Mouse (Mus musculus): ENCODE measurements at regions not wholly inside any gene's neighbourhood (a gene's known extent, or its start where the extent isn't known, plus 50 kb on each side); places are given as distances from the start of the nearest gene placed in this dataset.

DNA sequence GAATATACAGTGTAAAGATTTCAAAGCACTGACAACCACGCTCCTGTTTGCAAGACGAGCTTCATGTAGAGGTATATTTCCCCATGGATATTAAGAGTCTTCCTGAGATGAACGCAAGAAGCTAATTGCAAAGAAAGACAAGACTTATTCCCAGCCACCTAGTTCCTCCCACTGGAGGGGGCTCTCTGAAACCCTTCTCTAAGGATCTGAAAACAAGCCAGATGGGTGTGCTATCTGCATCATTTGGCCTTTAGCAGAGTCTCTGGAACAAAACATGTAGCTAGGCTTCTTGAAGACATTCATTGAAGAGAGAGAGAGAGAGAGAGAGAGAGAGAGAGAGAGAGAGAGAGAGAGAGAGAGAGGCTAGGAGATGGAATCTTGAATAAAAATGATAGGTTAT lies 504.8 kb downstream of the Tmem38b start:
- Histone ChIP-seq H3K79me2 (ENCODE audit: control insufficient read depth, insufficient read depth) (no peaks in the 10 kb centered on the region), H3K36me3 (ENCODE audit: control insufficient read depth, insufficient read depth) (no peaks in the 10 kb centered on the region), H3K27me3 (ENCODE audit: control insufficient read depth, insufficient read depth, insufficient read length) (no peaks in the 10 kb centered on the region), H3ac (ENCODE audit: control insufficient read depth, insufficient read length, low read depth) (no peak overlapping the region), H3K4me3 (ENCODE audit: insufficient read depth, poor library complexity, severe bottlenecking) (no peak overlapping the region), H3K79me3 (ENCODE audit: low read depth) (no peaks in the 10 kb centered on the region)
- TF ChIP-seq CTCF (IDR thresholded peaks at IDR 0.05; ENCODE audit: control insufficient read depth, insufficient read depth, insufficient read length) (no peak), USF1 (IDR thresholded peaks at IDR 0.05; ENCODE audit: low read depth) (no peak), CEBPB (IDR thresholded peaks at IDR 0.05; ENCODE audit: low read depth) (no peak), MYOD1 (IDR thresholded peaks at IDR 0.05; ENCODE audit: control insufficient read depth, insufficient read length, low read depth) (no peak), MYOG (IDR thresholded peaks at IDR 0.05; ENCODE audit: control insufficient read depth, extremely low read depth, insufficient read length) (no peak), MAX (IDR thresholded peaks at IDR 0.05) (no peak), FOSL1 (IDR thresholded peaks at IDR 0.05; ENCODE audit: insufficient read depth, low read length, poor library complexity, severe bottlenecking) (no peak)

DNA sequence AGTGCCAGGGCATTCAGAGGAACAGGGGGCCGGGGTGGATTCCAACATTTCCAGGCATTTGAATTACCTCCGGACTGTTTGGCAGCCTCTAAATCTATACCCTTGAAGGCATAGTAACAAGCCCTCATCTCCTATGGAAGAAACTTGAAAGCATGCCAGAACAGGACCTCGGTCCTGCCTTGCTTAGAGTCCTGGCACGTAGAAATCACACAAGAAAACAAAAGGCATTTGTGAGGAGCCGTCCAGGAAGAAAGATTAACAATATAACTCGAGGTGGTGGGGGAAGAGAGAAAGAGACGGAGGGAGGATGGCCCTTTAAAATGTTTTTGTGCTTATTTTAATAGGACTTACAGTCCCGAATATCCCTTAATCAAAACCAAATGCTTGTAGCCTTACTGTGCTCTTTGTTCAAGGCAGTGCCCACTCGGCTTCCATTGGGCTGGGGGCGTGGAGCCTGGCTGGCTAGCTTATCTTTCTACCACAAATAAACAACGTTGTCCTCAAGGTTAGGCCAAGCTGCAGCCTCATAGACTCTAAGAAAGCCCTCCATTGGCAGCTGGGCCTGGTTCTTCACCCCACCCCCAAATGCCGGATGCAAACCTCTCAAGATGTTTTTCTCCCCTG lies 505.9 kb downstream of the Tmem38b start:
- Histone ChIP-seq H3K36me3 (ENCODE audit: control insufficient read depth, insufficient read depth) (no peaks in the 10 kb centered on the region), H3K79me2 (ENCODE audit: control insufficient read depth, insufficient read depth) (no peaks in the 10 kb centered on the region), H3K4me3 (ENCODE audit: insufficient read depth, poor library complexity, severe bottlenecking) (no peak overlapping the region), H3K79me3 (ENCODE audit: low read depth) (no peaks in the 10 kb centered on the region), H3ac (ENCODE audit: control insufficient read depth, insufficient read length, low read depth) (no peak overlapping the region), H3K27me3 (ENCODE audit: control insufficient read depth, insufficient read depth, insufficient read length) (no peaks in the 10 kb centered on the region)
- TF ChIP-seq FOSL1 (IDR thresholded peaks at IDR 0.05; ENCODE audit: insufficient read depth, low read length, poor library complexity, severe bottlenecking) (no peak), MYOG (IDR thresholded peaks at IDR 0.05; ENCODE audit: control insufficient read depth, extremely low read depth, insufficient read length) (no peak), MAX (IDR thresholded peaks at IDR 0.05) (no peak)

DNA sequence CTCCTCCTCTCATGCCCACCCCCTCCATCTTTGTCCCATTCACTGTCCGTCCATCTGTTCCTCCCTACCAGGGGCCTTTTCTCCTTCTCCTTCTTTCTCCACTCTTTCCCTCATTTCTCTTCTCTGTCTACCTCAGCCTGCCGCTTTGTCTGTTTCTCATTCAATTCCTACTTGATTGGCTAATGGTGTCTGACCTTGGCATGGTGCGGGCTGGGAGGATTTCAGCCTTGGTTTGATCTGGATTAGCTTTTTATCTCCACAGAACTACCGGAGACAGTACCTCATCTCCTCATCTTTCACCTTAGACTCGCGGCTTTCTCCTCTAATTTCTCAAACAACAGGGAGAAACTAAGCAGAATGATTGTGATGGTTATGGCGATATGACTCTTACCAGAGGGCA lies 506.4 kb downstream of the Tmem38b start:
- Histone ChIP-seq H3K36me3 (ENCODE audit: control insufficient read depth, insufficient read depth) (no peaks in the 10 kb centered on the region), H3K79me2 (ENCODE audit: control insufficient read depth, insufficient read depth) (no peaks in the 10 kb centered on the region), H3K27me3 (ENCODE audit: control insufficient read depth, insufficient read depth, insufficient read length) (no peaks in the 10 kb centered on the region), H3K79me3 (ENCODE audit: low read depth) (no peaks in the 10 kb centered on the region), H3K4me3 (ENCODE audit: insufficient read depth, poor library complexity, severe bottlenecking) (no peak overlapping the region), H3ac (ENCODE audit: control insufficient read depth, insufficient read length, low read depth) (no peak overlapping the region)
- TF ChIP-seq CEBPB (IDR thresholded peaks at IDR 0.05; ENCODE audit: low read depth) (no peak), MYOD1 (IDR thresholded peaks at IDR 0.05; ENCODE audit: control insufficient read depth, insufficient read length, low read depth) (no peak), FOSL1 (IDR thresholded peaks at IDR 0.05; ENCODE audit: insufficient read depth, low read length, poor library complexity, severe bottlenecking) (no peak), MAX (IDR thresholded peaks at IDR 0.05) (no peak), MYOG (IDR thresholded peaks at IDR 0.05; ENCODE audit: control insufficient read depth, extremely low read depth, insufficient read length) (no peak), USF1 (IDR thresholded peaks at IDR 0.05; ENCODE audit: low read depth) (no peak), CTCF (IDR thresholded peaks at IDR 0.05; ENCODE audit: control insufficient read depth, insufficient read depth, insufficient read length) (no peak)

DNA sequence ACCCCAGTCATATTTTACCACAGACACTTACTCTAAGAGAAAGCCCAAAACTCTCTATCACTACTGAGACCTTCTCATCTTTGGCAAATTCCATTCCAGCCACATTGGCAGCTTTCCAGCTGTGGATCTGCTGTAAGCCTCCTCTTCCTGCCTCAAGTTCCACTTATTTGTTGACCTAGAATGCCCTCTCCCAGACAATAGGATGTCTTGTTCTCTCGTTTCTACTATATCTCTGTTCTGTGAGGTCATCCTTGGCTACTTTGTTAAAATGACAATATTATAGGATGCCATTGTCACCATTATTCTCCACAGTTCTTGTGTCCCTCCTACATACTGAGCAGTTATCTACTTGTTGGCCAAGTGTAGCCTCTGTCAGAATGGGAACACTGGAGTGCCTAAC lies 512.7 kb downstream of the Tmem38b start:
- Histone ChIP-seq H3K79me2 (ENCODE audit: control insufficient read depth, insufficient read depth) (no peaks in the 10 kb centered on the region), H3K79me3 (ENCODE audit: low read depth) (no peaks in the 10 kb centered on the region), H3K4me3 (ENCODE audit: insufficient read depth, poor library complexity, severe bottlenecking) (no peak overlapping the region), H3ac (ENCODE audit: control insufficient read depth, insufficient read length, low read depth) (no peak overlapping the region), H3K27me3 (ENCODE audit: control insufficient read depth, insufficient read depth, insufficient read length) (no peaks in the 10 kb centered on the region), H3K36me3 (ENCODE audit: control insufficient read depth, insufficient read depth) (no peaks in the 10 kb centered on the region)
- TF ChIP-seq FOSL1 (IDR thresholded peaks at IDR 0.05; ENCODE audit: insufficient read depth, low read length, poor library complexity, severe bottlenecking) (no peak), MYOD1 (IDR thresholded peaks at IDR 0.05; ENCODE audit: control insufficient read depth, insufficient read length, low read depth) (no peak)

DNA sequence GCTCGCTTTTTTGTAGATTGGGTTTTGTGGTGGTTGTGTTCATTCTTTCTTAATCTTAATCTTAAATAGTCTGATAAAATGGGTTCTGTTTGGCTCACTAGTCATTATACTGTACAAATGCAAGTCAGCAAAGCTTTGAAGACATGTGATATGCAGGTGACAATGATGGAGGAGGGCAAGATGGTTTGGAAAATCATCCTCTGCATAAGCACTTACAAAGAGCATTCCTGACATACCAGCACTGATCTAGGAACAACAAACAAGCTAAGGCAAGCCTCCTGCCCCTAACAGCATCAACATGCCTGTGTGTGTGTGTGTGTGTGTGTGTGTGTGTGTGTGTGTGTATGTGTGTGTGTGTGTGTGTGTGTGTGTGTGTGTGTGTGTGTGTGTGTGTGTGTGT lies 514.3 kb downstream of the Tmem38b start:
- Histone ChIP-seq H3K4me3 (ENCODE audit: insufficient read depth, poor library complexity, severe bottlenecking) (no peak overlapping the region), H3K36me3 (ENCODE audit: control insufficient read depth, insufficient read depth) (no peaks in the 10 kb centered on the region), H3K79me2 (ENCODE audit: control insufficient read depth, insufficient read depth) (no peaks in the 10 kb centered on the region), H3K79me3 (ENCODE audit: low read depth) (no peaks in the 10 kb centered on the region), H3K27me3 (ENCODE audit: control insufficient read depth, insufficient read depth, insufficient read length) (no peaks in the 10 kb centered on the region), H3ac (ENCODE audit: control insufficient read depth, insufficient read length, low read depth) (no peak overlapping the region)
- TF ChIP-seq CEBPB (IDR thresholded peaks at IDR 0.05; ENCODE audit: low read depth) (no peak), MYOD1 (IDR thresholded peaks at IDR 0.05; ENCODE audit: control insufficient read depth, insufficient read length, low read depth) (no peak), USF1 (IDR thresholded peaks at IDR 0.05; ENCODE audit: low read depth) (no peak), FOSL1 (IDR thresholded peaks at IDR 0.05; ENCODE audit: insufficient read depth, low read length, poor library complexity, severe bottlenecking) (no peak), CTCF (IDR thresholded peaks at IDR 0.05; ENCODE audit: control insufficient read depth, insufficient read depth, insufficient read length) (no peak), MYOG (IDR thresholded peaks at IDR 0.05; ENCODE audit: control insufficient read depth, extremely low read depth, insufficient read length) (no peak), MAX (IDR thresholded peaks at IDR 0.05) (no peak)

DNA sequence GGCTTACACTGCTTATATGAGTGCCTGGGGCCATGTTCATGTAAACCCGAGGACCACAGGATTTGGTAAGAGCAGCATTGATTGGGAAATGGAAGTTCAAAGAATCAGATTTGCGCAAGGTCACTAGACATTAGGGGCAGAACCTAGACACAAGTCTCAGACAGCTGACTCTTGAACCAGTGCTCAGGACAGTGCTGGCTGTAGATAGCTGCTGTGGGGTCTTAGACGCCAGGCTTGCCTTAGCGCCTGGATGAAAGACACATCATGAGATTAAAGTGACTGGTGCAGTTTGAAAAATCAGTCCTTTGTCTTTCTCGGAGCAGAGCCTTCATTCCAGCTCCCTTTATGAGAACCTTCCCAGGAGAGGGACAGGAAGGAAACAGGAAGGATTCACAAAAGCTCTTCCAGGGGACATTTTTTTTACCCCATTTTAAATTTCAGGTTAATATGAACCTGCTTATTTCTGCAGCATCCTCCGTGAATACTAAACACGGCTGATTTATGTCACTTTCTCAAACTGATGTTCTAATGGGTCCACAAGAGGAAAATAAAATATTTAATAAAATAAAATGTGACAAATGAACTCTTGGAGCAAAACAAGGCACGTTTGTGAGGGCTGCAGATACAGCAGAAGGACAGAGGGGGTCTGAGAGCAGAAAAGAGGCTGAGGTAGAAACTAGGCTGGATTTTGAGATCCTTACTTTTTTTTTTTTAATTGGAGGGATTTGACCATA lies 528.0 kb downstream of the Tmem38b start:
- Histone ChIP-seq H3K4me3 (ENCODE audit: insufficient read depth, poor library complexity, severe bottlenecking) (no peak overlapping the region), H3ac (ENCODE audit: control insufficient read depth, insufficient read length, low read depth) (no peak overlapping the region), H3K27me3 (ENCODE audit: control insufficient read depth, insufficient read depth, insufficient read length) (no peaks in the 10 kb centered on the region), H3K79me2 (ENCODE audit: control insufficient read depth, insufficient read depth) (no peaks in the 10 kb centered on the region), H3K36me3 (ENCODE audit: control insufficient read depth, insufficient read depth) (no peaks in the 10 kb centered on the region), H3K79me3 (ENCODE audit: low read depth) (no peaks in the 10 kb centered on the region)
- no peak for TF ChIP-seq USF1 (IDR thresholded peaks at IDR 0.05; ENCODE audit: low read depth)
- TF ChIP-seq MYOG (IDR thresholded peaks at IDR 0.05; ENCODE audit: control insufficient read depth, extremely low read depth, insufficient read length) = no peak
- no peak for TF ChIP-seq MYOD1 (IDR thresholded peaks at IDR 0.05; ENCODE audit: control insufficient read depth, insufficient read length, low read depth)

All from C2C12 (cell line).